Mouse (Mus musculus) hindbrain, embryonic 15.5 days (tissue): ENCODE measurements at regions not wholly inside any gene's neighbourhood (a gene's known extent, or its start where the extent isn't known, plus 50 kb on each side); places are given as distances from the start of the nearest gene placed in this dataset.

ENCODE experiments used
- ATAC-seq: fragments of 200-750 bp; cut with Nextera tagmentation; 2 replicates; pipeline ENCODE4 v1.8.0; 2017; ENCODE audit warnings: low read depth, moderate number of reproducible peaks, moderate TSS enrichment; ENCODE audit not compliant: low FRiP score
- H3K27ac ChIP-seq: fragments of 300-500 bp; sonication (generic); replicated peaks from 2 replicates; pipeline ENCODE4 v1.5.1; 2015; ENCODE audit warnings: mild to moderate bottlenecking, inconsistent platforms
- H3K27me3 ChIP-seq: fragments of 300-500 bp; sonication (generic); 2 replicates; pipeline ENCODE4 v1.6.1; 2015; ENCODE audit warnings: control low read depth, inconsistent platforms
- H3K36me3 ChIP-seq: fragments of 300-500 bp; sonication (generic); 2 replicates; pipeline ENCODE4 v1.6.1; 2015; ENCODE audit warnings: control low read depth, inconsistent platforms
- H3K4me1 ChIP-seq: fragments of 300-500 bp; sonication (generic); replicated peaks from 2 replicates; pipeline ENCODE4 v1.6.1; 2015; ENCODE audit warnings: control low read depth, inconsistent platforms
- H3K4me2 ChIP-seq: fragments of 300-500 bp; sonication (generic); 2 replicates; pipeline ENCODE4 v1.6.1; 2015; ENCODE audit warnings: moderate library complexity, mild to moderate bottlenecking, inconsistent platforms
- H3K4me3 ChIP-seq: fragments of 300-500 bp; sonication (generic); 2 replicates; pipeline ENCODE4 v1.5.1; 2015; ENCODE audit warnings: mild to moderate bottlenecking, inconsistent platforms
- H3K9ac ChIP-seq: fragments of 300-500 bp; sonication (generic); 2 replicates; pipeline ENCODE4 v1.6.1; 2015; ENCODE audit warnings: inconsistent platforms
- H3K9me3 ChIP-seq: fragments of 300-500 bp; sonication (generic); 2 replicates; pipeline ENCODE4 v1.6.1; 2016; ENCODE audit warnings: control low read depth, inconsistent platforms
- WGBS: fragments of 180-500 bp; shearing (Covaris S2); methylation state at CpG from one replicate; pipeline ENCODE4 v1.1.7; 2015; 5-methylcytosine and 5-hydroxymethylcytosine counted together

DNA sequence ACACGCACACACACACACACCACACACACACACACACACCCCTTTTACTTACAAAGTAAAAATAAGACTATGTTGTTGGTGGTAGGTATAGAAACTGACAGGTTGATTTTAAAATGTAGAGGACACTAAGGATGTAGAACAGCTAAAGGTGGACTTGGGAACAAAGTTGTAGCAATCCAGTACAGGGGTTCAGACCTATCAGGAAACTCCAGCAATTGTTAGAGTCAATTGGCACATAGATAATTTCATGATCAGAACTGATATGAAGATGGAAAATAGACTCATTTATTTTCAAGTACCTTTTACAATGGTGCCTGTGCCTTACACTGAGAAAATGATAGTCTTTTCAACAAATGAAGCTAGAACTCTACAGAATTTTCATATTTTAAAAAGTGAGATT is 122.3 kb upstream of the Max start:
- no peak overlapping the region for H3K9ac ChIP-seq
- no peaks in the 10 kb centered on the region for H3K9me3 ChIP-seq
- no peak for ATAC-seq

DNA sequence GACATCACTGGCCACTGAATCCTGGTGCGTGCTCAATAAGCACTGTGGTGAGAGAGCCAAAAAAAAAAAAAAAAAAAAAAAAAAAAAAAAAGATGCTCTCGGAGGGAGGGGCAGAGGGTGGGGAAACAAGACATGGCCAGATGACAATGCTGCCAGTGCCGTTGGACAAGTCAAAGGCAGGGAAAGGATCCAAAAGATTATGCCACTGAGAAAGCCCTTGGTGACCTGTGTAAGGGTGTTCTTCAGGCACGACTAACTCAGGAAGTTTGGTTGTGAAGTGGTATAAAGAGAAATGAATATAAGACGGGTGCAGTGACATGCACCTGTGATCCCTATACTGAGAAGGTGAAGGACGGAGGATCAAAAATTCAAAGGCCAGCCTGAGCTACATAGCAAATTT is 121.8 kb upstream of the Max start:
- ATAC-seq, result no peak
- no peaks in the 10 kb centered on the region for H3K4me1 ChIP-seq
- no peak overlapping the region for H3K9ac ChIP-seq
- H3K36me3 ChIP-seq, result no peaks in the 10 kb centered on the region
- WGBS, result 85% methylated on average over 6 of the region's 6 CpGs
- H3K27ac ChIP-seq, result no peak overlapping the region
- no peak overlapping the region for H3K4me3 ChIP-seq
- no peak overlapping the region for H3K4me2 ChIP-seq
- H3K9me3 ChIP-seq, result no peaks in the 10 kb centered on the region
- no peaks in the 10 kb centered on the region for H3K27me3 ChIP-seq

More for the DNA sequence above, 122.3 kb upstream of the Max start:
- H3K27me3 ChIP-seq, result no peaks in the 10 kb centered on the region
- WGBS, result 77% methylated on average over 1 of the region's 1 CpGs
- no peak overlapping the region for H3K4me2 ChIP-seq
- no peaks in the 10 kb centered on the region for H3K4me1 ChIP-seq
- no peak overlapping the region for H3K4me3 ChIP-seq
- no peaks in the 10 kb centered on the region for H3K36me3 ChIP-seq
- no peak overlapping the region for H3K27ac ChIP-seq

DNA sequence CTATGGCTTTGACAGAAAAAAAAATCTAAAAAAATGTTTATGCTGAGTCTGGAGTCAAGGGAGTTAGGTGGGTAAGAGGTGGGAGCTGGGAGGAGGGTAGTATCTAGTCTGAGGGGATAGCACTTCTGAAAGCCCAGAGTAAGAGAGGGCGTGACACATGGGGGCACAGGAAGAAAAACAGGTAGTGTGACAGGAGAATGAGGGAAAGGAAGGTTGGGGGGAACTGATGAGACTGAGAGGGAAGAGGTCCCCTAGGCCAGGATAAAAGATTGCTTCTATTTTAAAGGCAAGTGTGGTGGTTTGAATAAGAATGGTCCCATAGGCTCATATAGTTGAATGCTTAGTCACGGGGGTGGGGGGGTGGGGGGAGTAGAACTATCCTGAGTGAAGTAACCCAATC is 119.8 kb upstream of the Max start:
- H3K4me2 ChIP-seq, result no peak overlapping the region
- WGBS, result 93% methylated on average over 2 of the region's 2 CpGs

DNA sequence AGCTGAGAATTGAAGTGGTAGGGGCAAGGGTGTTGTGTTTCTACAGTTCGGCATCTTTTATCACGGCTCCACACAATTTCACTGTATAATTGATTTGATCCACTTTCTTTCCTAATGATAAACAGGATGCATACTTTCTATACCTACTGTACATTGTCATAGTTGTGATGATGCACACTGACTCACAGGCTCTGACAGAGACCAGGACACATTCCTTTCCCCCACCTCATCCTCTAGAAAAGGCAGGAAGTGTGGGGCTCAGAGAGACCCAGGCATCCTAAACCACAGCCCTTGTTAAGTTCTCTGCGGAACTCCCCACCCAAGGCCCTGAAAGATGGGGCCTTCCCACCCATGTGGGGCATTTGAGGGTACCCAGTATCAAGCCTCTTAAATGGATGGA is 117.5 kb upstream of the Max start:
- 87% methylated on average over 3 of the region's 3 CpGs for WGBS
- Histone ChIP-seq H3K9me3 (no peaks in the 10 kb centered on the region), H3K27ac (no peak overlapping the region), H3K36me3 (no peaks in the 10 kb centered on the region), H3K27me3 (no peaks in the 10 kb centered on the region), H3K4me3 (no peak overlapping the region), H3K4me2 (no peak overlapping the region), H3K4me1 (no peaks in the 10 kb centered on the region), H3K9ac (no peak overlapping the region)
- ATAC-seq, result no peak

More for the DNA sequence above, 119.8 kb upstream of the Max start:
- no peaks in the 10 kb centered on the region for H3K4me1 ChIP-seq
- no peaks in the 10 kb centered on the region for H3K9me3 ChIP-seq
- no peak overlapping the region for H3K9ac ChIP-seq
- H3K4me3 ChIP-seq, result no peak overlapping the region
- no peaks in the 10 kb centered on the region for H3K27me3 ChIP-seq
- H3K36me3 ChIP-seq, result no peaks in the 10 kb centered on the region
- ATAC-seq, result no peak
- H3K27ac ChIP-seq, result no peak overlapping the region

DNA sequence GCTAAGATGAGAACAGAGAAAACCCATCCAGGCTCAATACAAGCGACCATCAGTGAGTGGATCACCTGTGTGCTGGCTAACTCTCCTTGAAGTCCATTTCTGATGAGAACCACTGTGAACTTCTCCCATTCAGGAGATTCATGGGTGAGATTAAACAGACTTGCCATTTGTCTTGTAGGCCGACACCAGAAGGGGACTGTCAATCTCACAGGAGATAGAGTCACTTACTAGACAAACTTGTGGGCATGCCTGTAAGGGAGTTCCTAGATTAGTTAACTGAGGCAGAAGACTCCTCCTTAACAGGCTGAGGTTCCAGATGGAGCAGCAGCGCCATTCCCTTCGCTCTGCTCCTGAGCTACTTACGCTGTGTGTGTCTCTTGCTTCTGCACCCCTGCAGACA is 114.7 kb upstream of the Max start:
- ATAC-seq, result no peak
- H3K4me2 ChIP-seq, result no peak overlapping the region
- 91% methylated on average over 5 of the region's 5 CpGs for WGBS
- no peak overlapping the region for H3K9ac ChIP-seq
- H3K27ac ChIP-seq, result no peak overlapping the region
- no peaks in the 10 kb centered on the region for H3K27me3 ChIP-seq
- no peaks in the 10 kb centered on the region for H3K4me1 ChIP-seq
- no peaks in the 10 kb centered on the region for H3K36me3 ChIP-seq
- H3K9me3 ChIP-seq, result no peaks in the 10 kb centered on the region
- H3K4me3 ChIP-seq, result no peak overlapping the region

DNA sequence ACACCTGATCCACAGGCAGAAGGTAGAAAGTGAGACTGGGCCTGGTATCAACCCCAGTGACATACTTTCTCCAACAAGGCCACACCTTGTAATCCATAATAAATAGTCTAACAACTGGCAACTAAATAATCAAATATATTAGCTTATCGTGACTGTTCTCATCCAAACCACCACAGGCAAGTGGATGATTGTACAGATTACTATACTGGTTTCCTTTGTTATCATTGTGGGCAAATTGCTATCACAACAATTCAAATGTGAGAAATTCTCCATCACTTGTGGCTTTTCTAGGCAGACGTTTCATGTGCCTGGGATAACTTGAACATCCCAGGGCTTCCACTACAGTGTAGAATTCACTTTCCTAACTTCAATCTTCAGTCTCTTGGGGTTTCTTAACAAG is 112.6 kb upstream of the Max start:
- ATAC-seq, result no peak
- no peaks in the 10 kb centered on the region for H3K4me1 ChIP-seq
- 83% methylated on average over 2 of the region's 2 CpGs for WGBS
- no peaks in the 10 kb centered on the region for H3K27me3 ChIP-seq
- no peaks in the 10 kb centered on the region for H3K36me3 ChIP-seq
- no peaks in the 10 kb centered on the region for H3K9me3 ChIP-seq
- H3K4me2 ChIP-seq, result no peak overlapping the region
- H3K9ac ChIP-seq, result no peak overlapping the region
- H3K27ac ChIP-seq, result no peak overlapping the region
- H3K4me3 ChIP-seq, result no peak overlapping the region

DNA sequence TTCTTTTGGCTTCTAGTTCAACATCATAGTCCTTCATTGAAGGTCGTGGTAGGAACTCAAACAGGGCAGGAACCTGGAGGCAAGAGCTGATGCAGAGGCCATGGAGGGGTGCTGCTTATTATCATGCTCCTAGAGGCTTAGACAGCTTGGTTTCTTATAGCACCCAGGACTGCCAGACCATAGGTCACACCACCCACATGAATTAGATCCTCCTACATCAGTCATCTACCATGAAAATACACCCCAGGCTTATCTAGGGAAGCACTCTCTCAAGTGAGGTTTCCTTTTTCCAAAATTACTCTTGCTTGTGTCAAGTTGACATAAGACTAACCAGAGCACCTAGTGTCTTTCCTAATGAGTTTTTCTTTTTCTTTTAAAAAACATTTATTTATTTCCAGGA is 109.7 kb upstream of the Max start:
- Histone ChIP-seq H3K4me1 (no peaks in the 10 kb centered on the region), H3K9me3 (no peaks in the 10 kb centered on the region), H3K4me2 (no peak overlapping the region), H3K27me3 (no peaks in the 10 kb centered on the region), H3K36me3 (no peaks in the 10 kb centered on the region), H3K27ac (no peak overlapping the region), H3K4me3 (no peak overlapping the region), H3K9ac (no peak overlapping the region)
- no peak for ATAC-seq
- WGBS, result 87% methylated on average over 1 of the region's 1 CpGs

DNA sequence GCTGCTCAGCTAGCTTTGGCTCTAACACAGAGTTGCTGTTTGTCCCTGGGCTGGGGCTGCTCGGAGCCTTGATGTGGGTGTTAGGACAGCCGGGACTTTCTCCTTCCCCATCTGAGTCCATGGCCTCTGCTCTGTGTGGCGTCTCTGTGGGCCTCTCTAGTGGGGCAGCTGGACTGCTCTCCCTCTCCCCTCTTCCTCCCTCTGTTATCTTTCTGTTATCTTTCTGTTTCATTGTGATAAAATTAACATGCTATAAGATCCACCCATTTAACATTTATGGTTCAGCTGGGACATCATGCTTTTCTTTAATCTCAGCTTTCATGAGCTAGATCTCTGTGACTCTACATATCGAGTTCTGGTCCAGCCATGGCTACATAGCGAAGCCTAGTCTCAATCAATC is 105.9 kb upstream of the Max start:
- H3K4me3 ChIP-seq, result no peak overlapping the region
- no peaks in the 10 kb centered on the region for H3K9me3 ChIP-seq
- no peak overlapping the region for H3K9ac ChIP-seq
- no peak overlapping the region for H3K27ac ChIP-seq
- H3K4me2 ChIP-seq, result no peak overlapping the region
- no peak for ATAC-seq
- WGBS, result 89% methylated on average over 5 of the region's 5 CpGs
- H3K36me3 ChIP-seq, result no peaks in the 10 kb centered on the region
- H3K27me3 ChIP-seq, result no peaks in the 10 kb centered on the region
- no peaks in the 10 kb centered on the region for H3K4me1 ChIP-seq

DNA sequence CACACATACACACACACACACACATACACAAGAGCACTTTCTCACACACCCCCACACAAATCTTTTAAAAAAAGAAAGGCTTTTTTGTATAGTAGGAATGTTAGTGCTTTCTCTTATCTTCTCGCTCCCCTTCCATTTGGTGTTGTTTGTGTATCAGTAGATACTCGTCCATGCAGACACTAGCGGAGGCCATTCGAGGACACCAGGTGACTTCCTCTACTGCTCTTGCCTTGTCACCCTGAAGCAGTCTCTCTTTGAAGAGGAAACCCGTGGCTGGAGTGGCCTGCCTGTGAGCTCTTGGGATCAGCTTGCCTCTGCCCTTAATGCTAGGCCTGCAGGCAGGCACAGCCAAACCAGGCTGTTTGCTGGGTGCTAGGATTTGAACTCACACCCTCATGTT is 105.1 kb upstream of the Max start:
- no peak for ATAC-seq
- no peaks in the 10 kb centered on the region for H3K4me1 ChIP-seq
- no peak overlapping the region for H3K9ac ChIP-seq
- 79% methylated on average over 5 of the region's 5 CpGs for WGBS
- no peak overlapping the region for H3K27ac ChIP-seq
- no peaks in the 10 kb centered on the region for H3K9me3 ChIP-seq
- no peaks in the 10 kb centered on the region for H3K36me3 ChIP-seq
- H3K27me3 ChIP-seq, result no peaks in the 10 kb centered on the region
- no peak overlapping the region for H3K4me3 ChIP-seq
- H3K4me2 ChIP-seq, result no peak overlapping the region

DNA sequence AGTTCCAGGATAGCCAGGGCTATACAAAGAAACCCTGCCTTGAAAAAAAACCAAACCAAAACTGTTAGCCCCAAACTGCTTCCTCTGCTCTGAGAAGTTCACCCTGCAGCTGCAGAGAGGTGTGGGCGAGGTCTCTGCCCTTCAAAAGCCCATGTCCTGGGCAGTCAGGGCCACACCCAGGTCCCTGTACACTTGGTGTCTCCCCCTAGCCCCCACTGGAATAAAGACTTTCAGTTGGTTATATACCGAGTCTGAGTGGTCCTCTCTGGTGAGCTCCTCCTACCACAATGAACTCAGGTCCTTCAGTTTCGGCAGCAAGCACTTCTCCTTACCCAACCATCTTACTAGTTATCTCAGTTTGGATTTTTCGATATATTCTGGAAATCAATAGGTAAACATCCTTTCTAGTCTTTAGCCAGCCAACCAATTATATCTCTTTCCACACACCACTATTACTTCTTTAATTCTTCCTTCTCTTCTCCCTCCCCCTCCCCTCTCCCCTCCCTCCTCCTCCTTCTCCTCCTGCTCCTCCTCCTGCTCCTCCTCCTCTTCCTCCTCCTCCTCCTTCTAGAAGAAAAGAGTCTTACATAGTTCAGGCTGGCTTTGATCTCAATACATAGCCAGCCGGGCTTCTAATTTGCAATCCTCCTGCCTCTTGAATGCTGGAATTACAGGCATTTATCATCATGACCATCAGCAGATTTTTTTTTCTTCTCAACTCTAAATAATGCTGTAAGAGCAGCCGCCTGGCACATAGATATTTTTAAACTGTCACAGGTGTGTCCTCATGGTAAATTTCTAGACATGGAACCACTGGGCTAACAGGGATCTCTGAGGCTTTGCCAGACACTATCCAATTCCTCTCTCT is 103.9 kb upstream of the Max start:
- WGBS, result 64% methylated on average over 6 of the region's 6 CpGs
- Histone ChIP-seq H3K9ac (no peak overlapping the region), H3K4me3 (no peak overlapping the region), H3K36me3 (no peaks in the 10 kb centered on the region), H3K27me3 (no peaks in the 10 kb centered on the region), H3K4me1 (no peaks in the 10 kb centered on the region), H3K27ac (no peak overlapping the region), H3K9me3 (no peaks in the 10 kb centered on the region), H3K4me2 (no peak overlapping the region)
- ATAC-seq, result no peak

DNA sequence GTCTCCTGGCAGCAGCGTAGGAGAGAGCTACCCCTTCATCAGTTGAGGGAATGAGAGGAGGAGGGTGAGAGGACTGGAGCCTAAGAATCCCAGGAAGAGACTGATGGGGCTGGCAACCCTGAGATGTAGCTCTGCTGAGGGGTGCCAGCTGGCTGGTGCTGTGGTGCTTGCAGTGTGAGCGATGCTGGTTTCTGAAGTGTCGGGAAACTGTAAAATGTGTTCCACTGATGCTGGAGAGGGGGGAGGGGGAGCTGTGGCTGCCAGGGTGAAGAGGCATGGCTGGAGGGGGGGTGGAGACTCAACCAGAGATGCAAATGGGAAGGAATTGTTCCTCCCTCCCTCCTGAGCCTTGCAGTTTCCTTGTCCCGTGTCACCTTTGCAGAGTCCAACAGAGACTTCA is 102.0 kb upstream of the Max start:
- H3K27me3 ChIP-seq, result no peaks in the 10 kb centered on the region
- H3K9ac ChIP-seq, result no peak overlapping the region
- no peaks in the 10 kb centered on the region for H3K9me3 ChIP-seq
- no peak for ATAC-seq
- WGBS, result 55% methylated on average over 4 of the region's 4 CpGs
- no peak overlapping the region for H3K27ac ChIP-seq
- no peak overlapping the region for H3K4me2 ChIP-seq
- no peak overlapping the region for H3K4me3 ChIP-seq
- H3K36me3 ChIP-seq, result no peaks in the 10 kb centered on the region
- H3K4me1 ChIP-seq, result no peaks in the 10 kb centered on the region

DNA sequence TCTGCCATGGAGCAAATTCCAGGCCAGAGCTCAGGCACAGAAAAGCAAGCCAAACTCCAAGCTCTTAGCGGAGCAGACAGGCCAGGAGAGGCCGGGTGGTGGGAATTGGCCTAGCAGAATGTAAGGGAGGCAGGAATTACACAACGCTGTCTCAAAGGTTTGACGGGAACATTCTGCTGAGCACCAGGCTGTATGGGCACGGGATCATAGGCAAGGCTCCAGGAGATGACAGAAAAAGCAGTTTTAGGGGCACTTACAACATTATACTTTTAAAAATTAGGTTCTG is 99.5 kb upstream of the Max start:
- Histone ChIP-seq H3K9ac (no peak overlapping the region), H3K4me2 (no peak overlapping the region), H3K27ac (no peak overlapping the region), H3K4me3 (no peak overlapping the region), H3K9me3 (no peaks in the 10 kb centered on the region), H3K27me3 (no peaks in the 10 kb centered on the region), H3K4me1 (no peaks in the 10 kb centered on the region), H3K36me3 (no peaks in the 10 kb centered on the region)
- no peak for ATAC-seq
- 95% methylated on average over 5 of the region's 5 CpGs for WGBS
